ENCODE assay signal across 2 mouse cellular contexts in the genomic region with DNA sequence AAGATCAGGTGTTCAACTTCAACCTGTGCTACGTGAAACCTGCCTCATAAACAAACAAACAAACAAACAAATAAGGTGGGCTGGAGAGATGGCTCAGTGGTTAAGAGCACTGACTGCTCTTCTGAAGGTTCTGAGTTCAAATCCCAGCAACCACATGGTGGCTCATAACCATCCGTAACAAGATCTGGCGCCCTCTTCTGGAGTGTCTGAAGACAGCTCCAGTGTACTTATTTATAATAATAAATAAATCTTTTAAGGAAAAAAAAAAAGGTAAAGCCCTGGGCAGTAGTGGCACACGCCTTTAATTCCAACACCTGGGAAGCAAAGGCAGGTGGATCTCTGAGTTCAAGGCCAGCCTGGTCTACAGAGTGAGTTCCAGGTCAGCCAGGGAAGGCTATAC. TPM values are rescaled to one million over a fixed set of nuclear protein-coding genes. Genes with fewer than 3 reads are reported as not detected.
"Had no signal": no experiment of that assay in that cellular context is flagged by ENCODE, and none has a peak within 500 bp of the region (broad histone marks: within the 10 kb centered on the region; RNA-seq: fewer than 3 reads in every experiment).

No protein-coding gene starts in this region.

RNA-seq across cellular contexts. Expression of a gene that starts 27.8 kb away (rescaled TPM):
- total RNA-seq: megakaryocyte progenitor cell, adult 5-6 weeks; megakaryocyte-erythroid progenitor cell, adult 5-6 weeks had no signal
